Mouse (Mus musculus) frontal cortex, adult (tissue): ENCODE measurements around the gene Bpi.

Source experiments
- ATAC-seq: cut with Nextera tagmentation; 2 replicates; pipeline ENCODE4 v1.9.2; 2017; ENCODE audit warnings: mild to moderate bottlenecking, moderate library complexity, mixed read lengths; ENCODE audit not compliant: low TSS enrichment

The Bpi gene

GRCm38 (mm10) chr2:158242170-158242896 is 15.6 kb upstream of the Bpi start:
- ATAC-seq = peak; percentile 88

GRCm38 (mm10) chr2:158243129-158243870 is 14.6 kb upstream of the Bpi start:
- ATAC-seq = peak; percentile 81; the same call in 1 of the 2 replicates

- no peak for ATAC-seq
These were observed 12.6 kb upstream of the Bpi start for GRCm38 (mm10) chr2:158245072-158245817.

GRCm38 (mm10) chr2:158247852-158248251 is 10.0 kb upstream of the Bpi start:
- no peak for ATAC-seq

- no peak for ATAC-seq
These were observed 9.6 kb upstream of the Bpi start for GRCm38 (mm10) chr2:158248318-158248717.

- ATAC-seq = peak; percentile 69
These were observed 7.3 kb upstream of the Bpi start for GRCm38 (mm10) chr2:158250558-158250957.

GRCm38 (mm10) chr2:158253806-158254205 is 4.1 kb upstream of the Bpi start:
- ATAC-seq = no peak

GRCm38 (mm10) chr2:158256894-158257293 is 1.0 kb upstream of the Bpi start:
- no peak for ATAC-seq

GRCm38 (mm10) chr2:158258781-158259180 is 887 bp downstream of the Bpi start:
- ATAC-seq = no peak

GRCm38 (mm10) chr2:158259498-158259897 is 1.6 kb downstream of the Bpi start:
- no peak for ATAC-seq

- peak; percentile 85 for ATAC-seq
These were observed 7.0 kb downstream of the Bpi start for GRCm38 (mm10) chr2:158264877-158265276.

GRCm38 (mm10) chr2:158270017-158270416 is 12.1 kb downstream of the Bpi start:
- ATAC-seq = no peak

GRCm38 (mm10) chr2:158273646-158274045 is 15.8 kb downstream of the Bpi start:
- no peak for ATAC-seq

- ATAC-seq = no peak
These were observed 17.5 kb downstream of the Bpi start for GRCm38 (mm10) chr2:158275349-158275748.

- no peak for ATAC-seq
These were observed 17.9 kb downstream of the Bpi start for GRCm38 (mm10) chr2:158275811-158276210.

GRCm38 (mm10) chr2:158276451-158276850 is 18.6 kb downstream of the Bpi start:
- no peak for ATAC-seq

GRCm38 (mm10) chr2:158276878-158277277 is 19.0 kb downstream of the Bpi start:
- no peak for ATAC-seq

- ATAC-seq = no peak
These were observed 21.8 kb downstream of the Bpi start for GRCm38 (mm10) chr2:158279656-158280055.

GRCm38 (mm10) chr2:158281497-158282205 is 23.8 kb downstream of the Bpi start:
- no peak for ATAC-seq

- no peak for ATAC-seq
These were observed 25.2 kb downstream of the Bpi start for GRCm38 (mm10) chr2:158283136-158283535.

- ATAC-seq = no peak
These were observed 25.9 kb downstream of the Bpi start for GRCm38 (mm10) chr2:158283771-158284170.

GRCm38 (mm10) chr2:158284571-158284970 is 26.7 kb downstream of the Bpi start:
- peak; percentile 67; the same call in 1 of the 2 replicates for ATAC-seq
